Mouse (Mus musculus) adrenal gland, adult 18-20 months (tissue): ENCODE results near the gene Rmi2. TPM values are rescaled to one million over a fixed set of nuclear protein-coding genes. Genes with fewer than 3 reads are reported as not detected.

Experiments
- DNase-seq, 2 experiments: peaks; one replicate each; pipeline ENCODE4 v3.0.0; 2021 to 2022; ENCODE audit warnings: low spot score in 2 of 2
- total RNA-seq, 2 experiments: library from RNA; stranded (reverse); gene quantifications; 1 replicate in 1 of 2; 2 replicates in 1 of 2; pipeline ENCODE4 v1.2.3; 2021

The Rmi2 gene
- total RNA-seq, 2 experiments from 2014 or later: 0.51 to 0.56 TPM

- no peak for DNase-seq
Observed at GRCm38 (mm10) chr16:10915066-10915465, 80.2 kb downstream of the Rmi2 start.

- no peak for DNase-seq
Observed at GRCm38 (mm10) chr16:10916271-10916670, 81.4 kb downstream of the Rmi2 start.

- DNase-seq: no peak
Observed at GRCm38 (mm10) chr16:10919856-10920255, 85.0 kb downstream of the Rmi2 start.

DNA sequence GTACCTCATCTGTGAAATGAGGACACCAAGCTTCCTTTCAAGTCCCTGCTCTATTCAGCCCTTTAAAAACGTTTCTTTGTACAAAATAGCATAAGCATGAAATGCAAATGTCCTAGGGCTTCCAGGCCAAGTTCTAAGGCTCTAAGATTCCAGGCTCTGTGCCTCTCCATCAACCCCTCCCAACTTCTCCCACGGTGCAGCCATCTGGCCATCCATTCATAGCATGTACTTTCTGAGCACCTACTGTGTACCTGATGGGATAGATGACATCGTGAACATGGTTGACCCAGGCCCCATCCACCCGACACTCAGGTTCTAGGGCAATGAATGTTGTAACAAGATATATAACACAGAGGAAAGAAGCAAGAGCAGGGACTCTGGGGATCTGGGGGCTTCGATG, 88.7 kb downstream of the Rmi2 start:
- no peak for DNase-seq

GRCm38 (mm10) chr16:10925591-10926180, 90.8 kb downstream of the Rmi2 start:
- DNase-seq: peak in 1 of 2 experiments; percentile 55

DNA sequence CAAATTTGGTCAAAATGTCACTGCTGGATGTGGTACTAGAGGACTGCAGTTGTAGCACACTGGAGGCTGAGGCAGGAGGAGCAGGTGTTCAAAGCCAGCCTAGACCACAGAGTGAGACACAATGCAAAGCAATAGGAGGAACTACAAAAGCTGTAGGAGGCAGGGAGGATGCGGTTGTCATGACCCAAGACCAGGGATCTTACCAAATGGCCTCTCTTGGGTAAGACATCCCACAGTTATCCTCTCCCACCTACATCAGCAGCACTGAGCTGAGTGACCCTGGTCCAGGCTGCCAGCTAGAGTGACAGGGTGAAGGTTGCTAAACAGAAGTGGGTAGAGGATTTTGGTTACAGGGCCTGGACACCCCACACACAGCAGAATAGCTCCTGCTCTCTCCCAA, 92.2 kb downstream of the Rmi2 start:
- DNase-seq: no peak

DNA sequence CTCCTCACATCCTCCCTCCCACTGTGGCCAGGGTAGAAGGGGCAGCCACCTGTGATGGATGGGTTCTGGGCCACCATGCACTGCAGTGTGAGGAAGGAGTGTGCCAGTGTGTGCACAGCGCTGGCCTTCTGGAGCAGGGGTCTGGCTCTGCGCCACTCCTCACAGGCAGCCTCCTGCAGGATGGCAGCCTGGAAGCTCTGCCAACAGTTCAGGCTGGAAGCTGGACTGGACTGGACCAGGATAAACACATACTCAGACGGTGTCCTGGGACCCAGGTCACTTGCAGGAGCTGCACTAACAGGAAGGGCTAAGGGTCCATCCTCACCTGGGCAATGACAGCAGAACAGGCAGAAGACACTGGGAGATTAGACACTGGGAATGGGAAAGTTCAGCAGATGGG, 98.5 kb downstream of the Rmi2 start:
- no peak for DNase-seq

- no peak for DNase-seq
Observed at GRCm38 (mm10) chr16:10934047-10934446, 99.2 kb downstream of the Rmi2 start.

DNA sequence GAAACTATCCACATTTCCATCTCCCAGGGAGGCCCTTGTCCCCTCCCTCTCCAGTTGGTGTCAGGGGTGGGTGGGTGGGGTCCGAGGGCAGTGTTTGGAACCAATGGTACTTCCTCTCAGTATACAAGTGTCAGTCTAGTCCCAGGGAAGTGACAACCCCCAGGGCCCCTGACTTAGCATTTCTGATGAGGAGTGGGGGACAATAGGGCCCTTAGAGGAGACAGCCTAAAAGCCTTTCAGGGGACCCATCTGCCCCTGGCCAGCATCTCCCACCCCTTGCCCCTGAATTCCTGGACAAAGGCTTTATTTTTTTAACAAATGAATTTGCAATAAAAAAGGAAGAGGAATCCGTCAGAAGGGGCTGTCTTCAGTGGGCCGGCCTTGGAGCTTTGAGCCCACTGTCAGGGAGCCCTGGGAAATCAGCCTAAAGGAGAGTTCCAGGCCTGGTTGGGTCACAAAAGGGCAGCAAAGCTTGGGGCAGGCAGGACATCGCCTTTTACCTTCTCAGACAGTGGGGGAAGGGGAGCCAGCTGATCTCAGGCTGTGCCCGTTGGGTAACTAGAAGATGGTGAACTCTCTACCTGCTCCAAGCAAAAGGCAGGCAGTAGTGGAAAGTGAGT, 102.0 kb downstream of the Rmi2 start:
- DNase-seq: no peak

DNA sequence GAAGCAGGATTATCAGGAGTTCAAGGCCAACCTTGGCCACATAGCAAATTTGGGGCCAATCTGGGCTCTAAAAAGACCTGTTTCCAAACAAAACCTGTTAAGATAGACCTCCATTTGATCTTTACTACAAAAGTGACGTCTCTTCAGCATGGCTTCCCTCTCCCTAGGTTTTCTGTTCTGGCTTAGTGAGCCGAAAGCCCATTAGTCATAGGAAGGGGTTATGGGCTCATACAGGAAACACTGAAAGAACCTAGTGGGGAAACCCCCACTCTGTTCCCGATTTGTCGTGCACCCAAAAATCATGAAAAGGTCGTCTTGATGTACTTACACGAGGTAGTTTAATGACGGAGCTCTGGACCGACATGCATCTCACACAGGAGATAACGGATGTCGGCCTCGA, 102.6 kb downstream of the Rmi2 start:
- DNase-seq: no peak

- no peak for DNase-seq
Observed at GRCm38 (mm10) chr16:10939932-10940331, 105.1 kb downstream of the Rmi2 start.

DNA sequence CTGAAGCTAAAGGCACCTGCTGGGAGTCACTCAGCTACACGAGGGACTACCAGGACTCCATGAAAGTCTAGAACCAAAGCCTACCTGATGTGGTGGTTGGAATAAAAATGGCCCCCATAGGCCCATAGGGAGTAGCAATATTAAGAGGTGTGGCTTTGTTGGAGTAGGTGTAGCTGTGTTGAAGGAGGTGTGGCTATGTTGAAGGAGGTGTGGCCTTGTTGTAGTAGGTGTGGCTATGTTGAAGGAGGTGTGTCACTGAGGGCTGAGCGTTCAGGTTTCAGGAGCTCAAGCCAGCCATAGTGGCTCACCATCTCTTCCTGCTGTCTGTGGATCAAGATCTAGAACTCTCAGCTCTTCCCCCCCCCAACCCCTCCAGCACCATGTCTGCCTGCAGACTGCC, 105.8 kb downstream of the Rmi2 start:
- no peak for DNase-seq

Other genes starting within 250 kb of the Rmi2 start
- gene Socs1, start 49.5 kb upstream of the Rmi2 start, total RNA-seq: 1 to 10 TPM; 3.7 to 4.1 TPM
- gene Tnp2, start 46.4 kb upstream of the Rmi2 start, total RNA-seq: not detected
- not detected for gene Prm3, start 44.1 kb upstream of the Rmi2 start, total RNA-seq
- gene Prm2, start 38.9 kb upstream of the Rmi2 start, total RNA-seq: not detected
- not detected for gene Prm1, start 29.2 kb upstream of the Rmi2 start, total RNA-seq
- gene Gm11172, start 22.1 kb upstream of the Rmi2 start, total RNA-seq: not detected
- 10 to 100 TPM in 1 of 2 experiments, 1 to 10 TPM in 1; 9.3 to 14.0 TPM for gene Snn, start 225.9 kb downstream of the Rmi2 start, total RNA-seq
- gene Litaf, start 231.1 kb downstream of the Rmi2 start, total RNA-seq: 10 to 100 TPM; 48.5 to 56.4 TPM